Mouse (Mus musculus) midbrain, postnatal 0 days (tissue): ENCODE measurements around the gene Yif1b. TPM values are rescaled to one million over a fixed set of nuclear protein-coding genes. Genes with fewer than 3 reads are reported as not detected.

ENCODE experiments used
- ATAC-seq: fragments of 200-750 bp; cut with Nextera tagmentation; 2 replicates; pipeline ENCODE4 v1.8.0; 2017; ENCODE audit warnings: moderate number of reproducible peaks, mild to moderate bottlenecking, moderate TSS enrichment, moderate library complexity; ENCODE audit not compliant: low FRiP score
- DNase-seq: peaks from one replicate; pipeline ENCODE4 v3.0.0-alpha.2; 2015; ENCODE audit warnings: low spot score
- H3K27ac ChIP-seq: fragments of 300-500 bp; sonication (generic); 2 replicates; pipeline ENCODE4 v1.5.1; 2014; ENCODE audit warnings: low read depth, mild to moderate bottlenecking, low read length, mixed read lengths
- H3K27me3 ChIP-seq: fragments of 300-500 bp; sonication (generic); 2 replicates; pipeline ENCODE4 v1.6.1; 2014; ENCODE audit warnings: low read length, control low read depth, mixed read lengths; ENCODE audit not compliant: insufficient read depth
- H3K36me3 ChIP-seq: fragments of 300-500 bp; sonication (generic); 2 replicates; pipeline ENCODE4 v1.6.1; 2014; ENCODE audit warnings: low read length, control low read depth, mixed read lengths; ENCODE audit not compliant: insufficient read depth
- H3K4me1 ChIP-seq: fragments of 300-500 bp; sonication (generic); 2 replicates; pipeline ENCODE4 v1.6.1; 2014; ENCODE audit warnings: mild to moderate bottlenecking, control low read depth, antibody characterized with exemption, low read length, mixed read lengths; ENCODE audit not compliant: insufficient read depth
- H3K4me2 ChIP-seq: fragments of 300-500 bp; sonication (generic); 2 replicates; pipeline ENCODE4 v1.6.1; 2014; ENCODE audit warnings: low read depth, mild to moderate bottlenecking, low read length, mixed read lengths; ENCODE audit not compliant: poor library complexity, severe bottlenecking
- H3K4me3 ChIP-seq: fragments of 300-500 bp; sonication (generic); 2 replicates; pipeline ENCODE4 v1.5.1; 2014; ENCODE audit warnings: low read depth, mild to moderate bottlenecking, low read length, moderate library complexity
- H3K9ac ChIP-seq: fragments of 300-500 bp; sonication (generic); replicated peaks from 2 replicates; pipeline ENCODE4 v1.6.1; 2014; ENCODE audit warnings: mild to moderate bottlenecking, low read length, moderate library complexity, mixed read lengths; ENCODE audit not compliant: poor library complexity, severe bottlenecking
- H3K9me3 ChIP-seq: fragments of 300-500 bp; sonication (generic); 2 replicates; pipeline ENCODE4 v1.6.1; 2016; ENCODE audit warnings: low read length, control low read depth
- CTCF ChIP-seq: IDR thresholded peaks from 2 replicates; pipeline ENCODE4 v1.5.1; 2016; ENCODE audit warnings: antibody characterized with exemption, mild to moderate bottlenecking
- WGBS: fragments of 180-500 bp; shearing (Covaris S2); extraction: QIAGEN DNeasy Blood & Tissue Kit; methylation state at CpG from one replicate; pipeline ENCODE4 v1.1.7; 2014; 5-methylcytosine and 5-hydroxymethylcytosine counted together
- polyA plus RNA-seq: library from polyadenylated mRNA; unstranded; fragments of >200 nt; fragmentation: Nextera tagmentation; extraction: Ambion mirVana; gene quantifications from 2 replicates; pipeline ENCODE4 v1.2.1, GENCODE M21; 2015
- total RNA-seq: library from RNA; depleted of rRNA; stranded (reverse); fragments of >200 nt; gene quantifications from 2 replicates; pipeline ENCODE4 v1.2.3, GENCODE M21; 2014

Yif1b gene
- total and polyA plus RNA-seq, 2 experiments from 2014 or later: 122 to 127 TPM

- 12% methylated on average over 16 of the region's 16 CpGs for WGBS
- Histone ChIP-seq H3K9ac (peak overlapping the region; percentile 42; the same call in 1 of the 2 replicates), H3K4me3 (peak overlapping the region; percentile 20), H3K4me2 (peak overlapping the region; percentile 35), H3K27me3 (no peaks in the 10 kb centered on the region), H3K9me3 (no peaks in the 10 kb centered on the region), H3K27ac (peak overlapping the region; percentile 38; the same call in 1 of the 2 replicates), H3K36me3 (no peaks in the 10 kb centered on the region), H3K4me1 (peaks cover 5% of the 10 kb centered on the region; the same call in 1 of the 2 replicates)
- DNase-seq (peak; percentile 39), ATAC-seq (peak; percentile 75)
- TF ChIP-seq CTCF: no peak
Measured at GRCm38 (mm10) chr7:29224756-29225394, 13.3 kb upstream of the Yif1b start.

- Histone ChIP-seq H3K4me3 (peak overlapping the region; percentile 20), H3K36me3 (no peaks in the 10 kb centered on the region), H3K4me1 (peaks cover 5% of the 10 kb centered on the region; the same call in 1 of the 2 replicates), H3K9me3 (no peaks in the 10 kb centered on the region), H3K27me3 (no peaks in the 10 kb centered on the region), H3K9ac (peak overlapping the region; percentile 42; the same call in 1 of the 2 replicates), H3K27ac (peak overlapping the region; percentile 38; the same call in 1 of the 2 replicates), H3K4me2 (peak overlapping the region; percentile 35)
- 0 out of 2 replicates have a peak, but pooled peaks have one; percentile 11 for ATAC-seq
- 68% methylated on average over 13 of the region's 13 CpGs for WGBS
- no peak for DNase-seq
- no peak for TF ChIP-seq CTCF
Measured at GRCm38 (mm10) chr7:29225520-29225919, 12.6 kb upstream of the Yif1b start.

GRCm38 (mm10) chr7:29228202-29228601, 9.9 kb upstream of the Yif1b start:
- 74% methylated on average over 4 of the region's 4 CpGs for WGBS

DNA sequence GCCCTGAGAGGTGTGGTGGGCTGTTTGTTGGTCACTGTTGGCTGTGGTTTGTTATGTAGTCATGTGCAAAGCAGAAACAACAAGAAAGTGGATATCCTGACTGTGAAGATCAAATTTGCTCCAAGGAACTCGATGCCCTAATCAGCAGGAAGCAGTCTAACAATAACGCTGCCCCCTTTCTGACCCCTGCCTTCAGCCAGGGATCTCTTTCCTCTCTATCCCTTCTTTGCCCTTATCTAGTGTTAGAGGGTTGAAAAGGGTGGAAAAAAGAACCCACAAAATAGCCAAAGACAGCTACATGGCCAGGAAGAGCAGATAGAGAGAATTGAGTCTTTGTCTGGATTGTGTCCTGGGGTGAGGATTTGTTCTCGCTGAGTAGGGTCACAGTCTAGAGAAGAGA, 7.6 kb upstream of the Yif1b start:
- no peak for TF ChIP-seq CTCF
- Histone ChIP-seq H3K4me1 (peaks cover 1% of the 10 kb centered on the region; the same call in 1 of the 2 replicates), H3K4me2 (no peak overlapping the region), H3K27ac (no peak overlapping the region), H3K27me3 (peaks cover 14% of the 10 kb centered on the region), H3K9me3 (no peaks in the 10 kb centered on the region), H3K9ac (no peak overlapping the region), H3K4me3 (no peak overlapping the region), H3K36me3 (no peaks in the 10 kb centered on the region)
- no peak for DNase-seq
- no peak for ATAC-seq
- 17% methylated on average over 3 of the region's 3 CpGs for WGBS

More at GRCm38 (mm10) chr7:29228202-29228601, 9.9 kb upstream of the Yif1b start:
- Histone ChIP-seq H3K36me3 (no peaks in the 10 kb centered on the region), H3K27ac (no peak overlapping the region), H3K9ac (no peak overlapping the region), H3K27me3 (peaks cover 14% of the 10 kb centered on the region), H3K4me2 (no peak overlapping the region), H3K4me3 (no peak overlapping the region), H3K9me3 (no peaks in the 10 kb centered on the region), H3K4me1 (peaks cover 5% of the 10 kb centered on the region; the same call in 1 of the 2 replicates)
- ATAC-seq (no peak), DNase-seq (no peak)
- TF ChIP-seq CTCF: no peak

GRCm38 (mm10) chr7:29231517-29231916, 6.6 kb upstream of the Yif1b start:
- Histone ChIP-seq H3K4me2 (peak overlapping the region; percentile 96; the same call in 1 of the 2 replicates), H3K4me3 (no peak overlapping the region)
- no peak for ATAC-seq

More at GRCm38 (mm10) chr7:29231517-29231916, 6.6 kb upstream of the Yif1b start:
- WGBS: 47% methylated on average over 3 of the region's 3 CpGs
- H3K4me1 ChIP-seq: no peaks in the 10 kb centered on the region
- no peak for TF ChIP-seq CTCF
- H3K27me3 ChIP-seq: peaks cover 14% of the 10 kb centered on the region
- no peak overlapping the region for H3K9ac ChIP-seq
- H3K36me3 ChIP-seq: no peaks in the 10 kb centered on the region
- H3K9me3 ChIP-seq: no peaks in the 10 kb centered on the region
- DNase-seq: no peak
- no peak overlapping the region for H3K27ac ChIP-seq
